Mouse (Mus musculus): Measurements from ENCODE around the gene Smg6. TPM values are rescaled to one million over a fixed set of nuclear protein-coding genes. Genes with fewer than 3 reads are reported as not detected.

Gene Smg6
- polyA plus RNA-seq, 1 experiment from 2014 or later: 10.6 TPM

GRCm38 (mm10) chr11:75189713-75190370 is 264.2 kb downstream of the Smg6 start:
- peaks cover 12% of the 10 kb centered on the region; the same call in 1 of the 2 replicates for H3K27me3 ChIP-seq (ENCODE audit: control insufficient read depth, insufficient read depth, low read length)
- under 1% methylated on average over 22 of the region's 22 CpGs for WGBS
- ATAC-seq (ENCODE audit: insufficient number of reproducible peaks, insufficient read depth, low FRiP score, low read depth): no peak; the same call in 1 of the 2 replicates
- peak overlapping the region; percentile 94 for H3K4me2 ChIP-seq (ENCODE audit: low read length)
- peak overlapping the region; percentile 79 for H3K9ac ChIP-seq (ENCODE audit: low read length)
- H3K4me1 ChIP-seq (ENCODE audit: control insufficient read depth in 2 of 2, insufficient read depth in 2 of 2, low read length in 2 of 2): peaks cover 18 to 37% of the 10 kb centered on the region in 2 experiments
- H3K36me3 ChIP-seq (ENCODE audit: control insufficient read depth, insufficient read depth, low read length): peaks cover 10% of the 10 kb centered on the region
- H3K27ac ChIP-seq (replicated peaks in 1 of 2; ENCODE audit: control insufficient read depth in 1 of 2, insufficient read depth in 1 of 2, low read depth in 2 of 2, low read length in 2 of 2): peak overlapping the region; percentile 12 to 74; a peak in 3 of 4 replicates
- H3K4me3 ChIP-seq (ENCODE audit: control insufficient read depth in 1 of 2, insufficient read depth in 1 of 2, low read depth in 1 of 2, low read length in 2 of 2): peak overlapping the region; percentile 74 to 86
- H3K9me3 ChIP-seq (ENCODE audit: control insufficient read depth, low read length): no peaks in the 10 kb centered on the region

- H3K4me3 ChIP-seq (ENCODE audit: control insufficient read depth in 1 of 2, insufficient read depth in 1 of 2, low read depth in 1 of 2, low read length in 2 of 2): peak overlapping the region; percentile 74 to 86
- WGBS: under 1% methylated on average over 24 of the region's 24 CpGs
- H3K9ac ChIP-seq (ENCODE audit: low read length): peak overlapping the region; percentile 79
- H3K9me3 ChIP-seq (ENCODE audit: control insufficient read depth, low read length): no peaks in the 10 kb centered on the region
- H3K4me2 ChIP-seq (ENCODE audit: low read length): peak overlapping the region; percentile 94
- peaks cover 5% of the 10 kb centered on the region for H3K36me3 ChIP-seq (ENCODE audit: control insufficient read depth, insufficient read depth, low read length)
- peaks cover 17% of the 10 kb centered on the region; the same call in 1 of the 2 replicates for H3K27me3 ChIP-seq (ENCODE audit: control insufficient read depth, insufficient read depth, low read length)
- H3K27ac ChIP-seq (replicated peaks in 1 of 2; ENCODE audit: control insufficient read depth in 1 of 2, insufficient read depth in 1 of 2, low read depth in 2 of 2, low read length in 2 of 2): peak overlapping the region; percentile 12 to 74
- peaks cover 18 to 39% of the 10 kb centered on the region in 2 experiments for H3K4me1 ChIP-seq (ENCODE audit: control insufficient read depth in 2 of 2, insufficient read depth in 2 of 2, low read length in 2 of 2)
- peak; percentile 59 for ATAC-seq (ENCODE audit: insufficient number of reproducible peaks, insufficient read depth, low FRiP score, low read depth)
These were observed 264.7 kb downstream of the Smg6 start for GRCm38 (mm10) chr11:75190371-75190724.

GRCm38 (mm10) chr11:75190905-75191441 is 265.4 kb downstream of the Smg6 start, which contains the start of gene Dph1:
Dph1 (minus strand) TSS chr11:75191241.
- Histone ChIP-seq H3K4me3 (ENCODE audit: control insufficient read depth in 1 of 2, insufficient read depth in 1 of 2, low read depth in 1 of 2, low read length in 2 of 2) (peak within 1 kb of the TSS; percentile 74 to 86), H3K9ac (ENCODE audit: low read length) (peak within 1 kb of the TSS; percentile 79), H3K27me3 (ENCODE audit: control insufficient read depth, insufficient read depth, low read length) (peaks cover 18% of the 10 kb centered on the region), H3K36me3 (ENCODE audit: control insufficient read depth, insufficient read depth, low read length) (no peaks in the 10 kb centered on the region), H3K27ac (replicated peaks in 1 of 2; ENCODE audit: control insufficient read depth in 1 of 2, insufficient read depth in 1 of 2, low read depth in 2 of 2, low read length in 2 of 2) (peak within 1 kb of the TSS; percentile 12 to 74), H3K4me1 (ENCODE audit: control insufficient read depth in 2 of 2, insufficient read depth in 2 of 2, low read length in 2 of 2) (peaks cover 18 to 41% of the 10 kb centered on the region in 2 experiments), H3K4me2 (ENCODE audit: low read length) (peak within 1 kb of the TSS; percentile 94), H3K9me3 (ENCODE audit: control insufficient read depth, low read length) (no peaks in the 10 kb centered on the region)
- ATAC-seq (ENCODE audit: insufficient number of reproducible peaks, insufficient read depth, low FRiP score, low read depth): no peak
- 40% methylated on average over 5 of the region's 5 CpGs for WGBS

- Histone ChIP-seq H3K4me1 (ENCODE audit: control insufficient read depth in 2 of 2, insufficient read depth in 2 of 2, low read length in 2 of 2) (peaks cover 22 to 47% of the 10 kb centered on the region in 2 experiments), H3K4me3 (ENCODE audit: control insufficient read depth in 1 of 2, insufficient read depth in 1 of 2, low read depth in 1 of 2, low read length in 2 of 2) (no peak overlapping the region), H3K27me3 (ENCODE audit: control insufficient read depth, insufficient read depth, low read length) (peaks cover 23% of the 10 kb centered on the region), H3K36me3 (ENCODE audit: control insufficient read depth, insufficient read depth, low read length) (no peaks in the 10 kb centered on the region), H3K27ac (replicated peaks in 1 of 2; ENCODE audit: control insufficient read depth in 1 of 2, insufficient read depth in 1 of 2, low read depth in 2 of 2, low read length in 2 of 2) (0 out of 4 replicates have a peak overlapping the region, but pooled peaks of 1 of the 2 experiments have one; percentile 31), H3K4me2 (ENCODE audit: low read length) (peak overlapping the region; percentile 1), H3K9ac (ENCODE audit: low read length) (peak overlapping the region; percentile 30; the same call in 1 of the 2 replicates), H3K9me3 (ENCODE audit: control insufficient read depth, low read length) (no peaks in the 10 kb centered on the region)
- WGBS: 28% methylated on average over 6 of the region's 6 CpGs
- no peak for ATAC-seq (ENCODE audit: insufficient number of reproducible peaks, insufficient read depth, low FRiP score, low read depth)
These were observed 266.2 kb downstream of the Smg6 start for GRCm38 (mm10) chr11:75191841-75192240.

GRCm38 (mm10) chr11:75192336-75193214 is 267.0 kb downstream of the Smg6 start:
- H3K36me3 ChIP-seq (ENCODE audit: control insufficient read depth, insufficient read depth, low read length): no peaks in the 10 kb centered on the region
- H3K4me1 ChIP-seq (ENCODE audit: control insufficient read depth in 2 of 2, insufficient read depth in 2 of 2, low read length in 2 of 2): peaks cover 22 to 47% of the 10 kb centered on the region in 2 experiments
- H3K9ac ChIP-seq (ENCODE audit: low read length): peak overlapping the region; percentile 77
- peak; percentile 48; the same call in 1 of the 2 replicates for ATAC-seq (ENCODE audit: insufficient number of reproducible peaks, insufficient read depth, low FRiP score, low read depth)
- peaks cover 26% of the 10 kb centered on the region for H3K27me3 ChIP-seq (ENCODE audit: control insufficient read depth, insufficient read depth, low read length)
- H3K4me3 ChIP-seq (ENCODE audit: control insufficient read depth in 1 of 2, insufficient read depth in 1 of 2, low read depth in 1 of 2, low read length in 2 of 2): peak overlapping the region; percentile 63 to 67
- WGBS: 22% methylated on average over 13 of the region's 13 CpGs
- peak overlapping the region; percentile 90 for H3K4me2 ChIP-seq (ENCODE audit: low read length)
- no peaks in the 10 kb centered on the region for H3K9me3 ChIP-seq (ENCODE audit: control insufficient read depth, low read length)
- peak overlapping the region in 1 of 2 experiments; percentile 91; a peak in 2 of 4 replicates for H3K27ac ChIP-seq (replicated peaks in 1 of 2; ENCODE audit: control insufficient read depth in 1 of 2, insufficient read depth in 1 of 2, low read depth in 2 of 2, low read length in 2 of 2)

- Histone ChIP-seq H3K9me3 (ENCODE audit: control insufficient read depth, low read length) (no peaks in the 10 kb centered on the region), H3K36me3 (ENCODE audit: control insufficient read depth, insufficient read depth, low read length) (no peaks in the 10 kb centered on the region), H3K4me3 (ENCODE audit: control insufficient read depth in 1 of 2, insufficient read depth in 1 of 2, low read depth in 1 of 2, low read length in 2 of 2) (peak within 1 kb of the TSS; percentile 63 to 67), H3K27ac (replicated peaks in 1 of 2; ENCODE audit: control insufficient read depth in 1 of 2, insufficient read depth in 1 of 2, low read depth in 2 of 2, low read length in 2 of 2) (peak within 1 kb of the TSS; percentile 68 to 91), H3K4me1 (ENCODE audit: control insufficient read depth in 2 of 2, insufficient read depth in 2 of 2, low read length in 2 of 2) (peaks cover 22 to 47% of the 10 kb centered on the region in 2 experiments), H3K27me3 (ENCODE audit: control insufficient read depth, insufficient read depth, low read length) (peaks cover 26% of the 10 kb centered on the region), H3K4me2 (ENCODE audit: low read length) (peak within 1 kb of the TSS; percentile 90), H3K9ac (ENCODE audit: low read length) (peak within 1 kb of the TSS; percentile 77)
- ATAC-seq (ENCODE audit: insufficient number of reproducible peaks, insufficient read depth, low FRiP score, low read depth): peak; percentile 25; the same call in 1 of the 2 replicates
- WGBS: under 1% methylated on average over 76 of the region's 84 CpGs
These were observed 267.8 kb downstream of the Smg6 start, which contains the start of gene Rtn4rl1 for GRCm38 (mm10) chr11:75193256-75194071. Rtn4rl1 (plus strand) TSS chr11:75193783.

Measured in heart, embryonic 14.5 days (tissue).